Mouse (Mus musculus): ENCODE results near the gene Car11. TPM values are rescaled to one million over a fixed set of nuclear protein-coding genes. Genes with fewer than 3 reads are reported as not detected.

Gene Car11
- polyA plus RNA-seq, 1 experiment, result 1.1 TPM

GRCm38 (mm10) chr7:45730727-45731431 lies 31.2 kb downstream of the Car11 start:
- H3K4me3 ChIP-seq (replicated peaks), result no peak overlapping the region
- H3K36me3 ChIP-seq (replicated peaks; ENCODE audit: low read length), result peaks cover 40% of the 10 kb centered on the region
- H3K4me1 ChIP-seq, result peaks cover 48% of the 10 kb centered on the region
- H3K27me3 ChIP-seq (replicated peaks), result peaks cover 7% of the 10 kb centered on the region
- no peak for TF ChIP-seq FLI1 (IDR thresholded peaks at IDR 0.05; ENCODE audit: low read length)
- TF ChIP-seq GATA1 (IDR thresholded peaks at IDR 0.05; ENCODE audit: borderline replicate concordance, low read length), result no peak
- no peaks in the 10 kb centered on the region for H3K9me3 ChIP-seq

- peaks cover 17% of the 10 kb centered on the region for H3K36me3 ChIP-seq (replicated peaks; ENCODE audit: low read length)
- no peak for TF ChIP-seq FLI1 (IDR thresholded peaks at IDR 0.05; ENCODE audit: low read length)
- no peak for TF ChIP-seq GATA1 (IDR thresholded peaks at IDR 0.05; ENCODE audit: borderline replicate concordance, low read length)
Observed at GRCm38 (mm10) chr7:45733477-45733876, 33.8 kb downstream of the Car11 start.

GRCm38 (mm10) chr7:45739162-45739763 lies 39.6 kb downstream of the Car11 start:
- no peak for TF ChIP-seq GATA1 (IDR thresholded peaks at IDR 0.05; ENCODE audit: borderline replicate concordance, low read length)
- TF ChIP-seq FLI1 (IDR thresholded peaks at IDR 0.05; ENCODE audit: low read length), result no peak
- peaks cover 24% of the 10 kb centered on the region for H3K27me3 ChIP-seq (replicated peaks)
- no peaks in the 10 kb centered on the region for H3K9me3 ChIP-seq
- H3K4me1 ChIP-seq, result peaks cover 24% of the 10 kb centered on the region
- H3K4me3 ChIP-seq (replicated peaks), result no peak overlapping the region
- no peaks in the 10 kb centered on the region for H3K36me3 ChIP-seq (replicated peaks; ENCODE audit: low read length)

More at GRCm38 (mm10) chr7:45733477-45733876, 33.8 kb downstream of the Car11 start:
- peaks cover 7% of the 10 kb centered on the region for H3K27me3 ChIP-seq (replicated peaks)
- no peak overlapping the region for H3K4me3 ChIP-seq (replicated peaks)
- H3K9me3 ChIP-seq, result no peaks in the 10 kb centered on the region
- peaks cover 33% of the 10 kb centered on the region for H3K4me1 ChIP-seq

GRCm38 (mm10) chr7:45739820-45740219 lies 40.2 kb downstream of the Car11 start:
- Histone ChIP-seq H3K27me3 (replicated peaks) (peaks cover 27% of the 10 kb centered on the region), H3K4me1 (peaks cover 24% of the 10 kb centered on the region), H3K4me3 (replicated peaks) (no peak overlapping the region), H3K36me3 (replicated peaks; ENCODE audit: low read length) (no peaks in the 10 kb centered on the region), H3K9me3 (no peaks in the 10 kb centered on the region)
- TF ChIP-seq FLI1 (IDR thresholded peaks at IDR 0.05; ENCODE audit: low read length) (no peak), GATA1 (IDR thresholded peaks at IDR 0.05; ENCODE audit: borderline replicate concordance, low read length) (no peak)

GRCm38 (mm10) chr7:45741308-45741707 lies 41.7 kb downstream of the Car11 start:
- Histone ChIP-seq H3K36me3 (replicated peaks; ENCODE audit: low read length) (no peaks in the 10 kb centered on the region), H3K27me3 (replicated peaks) (peaks cover 33% of the 10 kb centered on the region), H3K4me3 (replicated peaks) (peak overlapping the region; percentile 90), H3K4me1 (peaks cover 24% of the 10 kb centered on the region), H3K9me3 (peaks cover under 1% of the 10 kb centered on the region; the same call in 1 of the 2 replicates)
- TF ChIP-seq FLI1 (IDR thresholded peaks at IDR 0.05; ENCODE audit: low read length) (no peak), GATA1 (IDR thresholded peaks at IDR 0.05; ENCODE audit: borderline replicate concordance, low read length) (no peak)

GRCm38 (mm10) chr7:45741777-45742176 lies 42.1 kb downstream of the Car11 start:
- Histone ChIP-seq H3K36me3 (replicated peaks; ENCODE audit: low read length) (no peaks in the 10 kb centered on the region), H3K9me3 (peaks cover 5% of the 10 kb centered on the region), H3K27me3 (replicated peaks) (peaks cover 33% of the 10 kb centered on the region), H3K4me3 (replicated peaks) (peak overlapping the region; percentile 90), H3K4me1 (peaks cover 24% of the 10 kb centered on the region)
- no peak for TF ChIP-seq FLI1 (IDR thresholded peaks at IDR 0.05; ENCODE audit: low read length)
- no peak for TF ChIP-seq GATA1 (IDR thresholded peaks at IDR 0.05; ENCODE audit: borderline replicate concordance, low read length)

- Histone ChIP-seq H3K27me3 (replicated peaks) (peaks cover 37% of the 10 kb centered on the region), H3K4me1 (peaks cover 24% of the 10 kb centered on the region), H3K36me3 (replicated peaks; ENCODE audit: low read length) (no peaks in the 10 kb centered on the region), H3K9me3 (peaks cover 8% of the 10 kb centered on the region), H3K4me3 (replicated peaks) (peak overlapping the region; percentile 90)
- TF ChIP-seq GATA1 (IDR thresholded peaks at IDR 0.05; ENCODE audit: borderline replicate concordance, low read length) (no peak), FLI1 (IDR thresholded peaks at IDR 0.05; ENCODE audit: low read length) (no peak)
Observed at GRCm38 (mm10) chr7:45742338-45742737, 42.7 kb downstream of the Car11 start.

- H3K9me3 ChIP-seq, result peaks cover 8% of the 10 kb centered on the region
- no peak overlapping the region for H3K4me3 ChIP-seq (replicated peaks)
- TF ChIP-seq GATA1 (IDR thresholded peaks at IDR 0.05; ENCODE audit: borderline replicate concordance, low read length) (no peak), FLI1 (IDR thresholded peaks at IDR 0.05; ENCODE audit: low read length) (no peak)
- H3K4me1 ChIP-seq, result peaks cover 44% of the 10 kb centered on the region
- H3K27me3 ChIP-seq (replicated peaks), result peaks cover 45% of the 10 kb centered on the region
- no peaks in the 10 kb centered on the region for H3K36me3 ChIP-seq (replicated peaks; ENCODE audit: low read length)
Observed at GRCm38 (mm10) chr7:45744387-45744786, 44.7 kb downstream of the Car11 start.

- TF ChIP-seq GATA1 (IDR thresholded peaks at IDR 0.05; ENCODE audit: borderline replicate concordance, low read length) (no peak), FLI1 (IDR thresholded peaks at IDR 0.05; ENCODE audit: low read length) (no peak)
- Histone ChIP-seq H3K4me3 (replicated peaks) (no peak overlapping the region), H3K36me3 (replicated peaks; ENCODE audit: low read length) (no peaks in the 10 kb centered on the region), H3K9me3 (peaks cover 8% of the 10 kb centered on the region), H3K4me1 (peaks cover 49% of the 10 kb centered on the region), H3K27me3 (replicated peaks) (peaks cover 41% of the 10 kb centered on the region)
Observed at GRCm38 (mm10) chr7:45746518-45746917, 46.9 kb downstream of the Car11 start.

GRCm38 (mm10) chr7:45747450-45747849 lies 47.8 kb downstream of the Car11 start:
- H3K4me3 ChIP-seq (replicated peaks), result no peak overlapping the region
- H3K9me3 ChIP-seq, result peaks cover 8% of the 10 kb centered on the region
- peaks cover 40% of the 10 kb centered on the region for H3K4me1 ChIP-seq
- TF ChIP-seq FLI1 (IDR thresholded peaks at IDR 0.05; ENCODE audit: low read length) (no peak), GATA1 (IDR thresholded peaks at IDR 0.05; ENCODE audit: borderline replicate concordance, low read length) (no peak)
- peaks cover 33% of the 10 kb centered on the region for H3K27me3 ChIP-seq (replicated peaks)
- no peaks in the 10 kb centered on the region for H3K36me3 ChIP-seq (replicated peaks; ENCODE audit: low read length)

All from megakaryocyte, embryonic 14.5 days (primary cell).